Mouse (Mus musculus) megakaryocyte, adult 5-6 weeks (primary cell): ENCODE measurements around the gene Vmn1r234. TPM values are rescaled to one million over a fixed set of nuclear protein-coding genes. Genes with fewer than 3 reads are reported as not detected.
"Not testable (repeated sequence)": the region's sequence is repeated elsewhere in the genome, so short reads cannot be mapped to it uniquely, and the experiment has no call there.

Source experiments
- ATAC-seq: 2 replicates; pipeline ENCODE4 v1.8.0; 2016; ENCODE audit warnings: mild to moderate bottlenecking, inconsistent platforms; ENCODE audit not compliant: poor library complexity, severe bottlenecking
- total RNA-seq, 2 experiments: library from RNA; stranded (forward) in 1 of 2; stranded (reverse) in 1 of 2; fragments of 153-499, 151-499 nt in 1 of 2; fragments of 221-1000, 200-1000 nt in 1 of 2; gene quantifications; 2 replicates each; pipeline versions ENCODE4 v1.2.3 to v1.2.4; 2015 to 2017

Vmn1r234 gene
- total RNA-seq (2015) = not detected in 2 replicates
- not detected in 2 replicates for total RNA-seq (2017)

- ATAC-seq = no peak
Observed at GRCm38 (mm10) chr17:21225787-21226186, at the start of gene Vmn1r234. Gene Vmn1r234, plus strand, starts transcription at chr17:21226087.

GRCm38 (mm10) chr17:21211081-21211480 is 14.8 kb upstream of the Vmn1r234 start:
- not testable (repeated sequence) for ATAC-seq

- peak; percentile 72 for ATAC-seq
Observed at GRCm38 (mm10) chr17:21231654-21232053, 5.8 kb downstream of the Vmn1r234 start.

GRCm38 (mm10) chr17:21256111-21256510 is 30.2 kb downstream of the Vmn1r234 start, which contains the start of gene Vmn1r235:
Gene Vmn1r235, plus strand, starts transcription at chr17:21256411.
- no peak for ATAC-seq

GRCm38 (mm10) chr17:21272103-21272502 is 46.2 kb downstream of the Vmn1r234 start:
- ATAC-seq = peak; percentile 68

GRCm38 (mm10) chr17:21282642-21283041 is 56.8 kb downstream of the Vmn1r234 start, which contains the start of gene Vmn1r236:
Gene Vmn1r236, plus strand, starts transcription at chr17:21282942.
- no peak for ATAC-seq

- no peak for ATAC-seq
Observed at GRCm38 (mm10) chr17:21284395-21284794, 58.5 kb downstream of the Vmn1r234 start.

Other genes with a start within 250 kb of the Vmn1r234 start
- not detected in 2 replicates for gene Vmn1r233, start 229.6 kb upstream of the Vmn1r234 start, total RNA-seq (2015)
- not detected in 2 replicates for gene Vmn1r233, start 229.6 kb upstream of the Vmn1r234 start, total RNA-seq (2017)
- 12.4 and 14.3 TPM in 2 replicates for gene Zfp160, start 217.2 kb upstream of the Vmn1r234 start, total RNA-seq (2015)
- gene Zfp160, start 217.2 kb upstream of the Vmn1r234 start, total RNA-seq (2017) = 15.3 and 18.0 TPM in 2 replicates
- not detected in 2 replicates for gene Vmn1r235, start 30.3 kb downstream of the Vmn1r234 start, total RNA-seq (2015)
- gene Vmn1r235, start 30.3 kb downstream of the Vmn1r234 start, total RNA-seq (2017) = not detected in 2 replicates
- not detected in 2 replicates for gene Vmn1r236, start 56.9 kb downstream of the Vmn1r234 start, total RNA-seq (2015)
- not detected in 2 replicates for gene Vmn1r236, start 56.9 kb downstream of the Vmn1r234 start, total RNA-seq (2017)
- not detected in 2 replicates for gene Vmn1r237, start 85.8 kb downstream of the Vmn1r234 start, total RNA-seq (2015)
- not detected in 2 replicates for gene Vmn1r237, start 85.8 kb downstream of the Vmn1r234 start, total RNA-seq (2017)
- gene Zfp677, start 157.7 kb downstream of the Vmn1r234 start, total RNA-seq (2015) = 9.8 and 11.1 TPM in 2 replicates
- gene Zfp677, start 157.7 kb downstream of the Vmn1r234 start, total RNA-seq (2017) = 9.4 and 11.1 TPM in 2 replicates
- 4.1 and 7.1 TPM in 2 replicates for gene Zfp54, start 197.1 kb downstream of the Vmn1r234 start, total RNA-seq (2015)
- gene Zfp54, start 197.1 kb downstream of the Vmn1r234 start, total RNA-seq (2017) = 10.1 and 10.4 TPM in 2 replicates
- gene Zfp51, start 224.3 kb downstream of the Vmn1r234 start, total RNA-seq (2015) = 16.3 and 19.6 TPM in 2 replicates
- 12.4 and 12.5 TPM in 2 replicates for gene Zfp51, start 224.3 kb downstream of the Vmn1r234 start, total RNA-seq (2017)